Mouse (Mus musculus) forebrain, embryonic 16.5 days (tissue): Measurements from ENCODE around the gene Cep131. TPM values are rescaled to one million over a fixed set of nuclear protein-coding genes. Genes with fewer than 3 reads are reported as not detected.

ENCODE experiments used
- ATAC-seq: fragments of 200-750 bp; cut with Nextera tagmentation; 2 replicates; pipeline ENCODE4 v1.8.0; 2017; ENCODE audit warnings: mild to moderate bottlenecking, moderate library complexity
- H3K27ac ChIP-seq: fragments of 300-500 bp; sonication (generic); 2 replicates; pipeline ENCODE4 v1.5.1; 2014; ENCODE audit warnings: low read length, control low read depth
- H3K27me3 ChIP-seq: fragments of 300-500 bp; sonication (generic); replicated peaks from 2 replicates; pipeline ENCODE4 v1.6.1; 2014; ENCODE audit warnings: low read length; ENCODE audit not compliant: control insufficient read depth, insufficient read depth
- H3K36me3 ChIP-seq: fragments of 300-500 bp; sonication (generic); 2 replicates; pipeline ENCODE4 v1.6.1; 2014; ENCODE audit not compliant: control insufficient read depth, insufficient read depth
- H3K4me1 ChIP-seq: fragments of 300-500 bp; sonication (generic); replicated peaks from 2 replicates; pipeline ENCODE4 v1.6.1; 2014; ENCODE audit warnings: low read length; ENCODE audit not compliant: control insufficient read depth, insufficient read depth
- H3K4me2 ChIP-seq: fragments of 300-500 bp; sonication (generic); 2 replicates; pipeline ENCODE4 v1.6.1; 2014; ENCODE audit warnings: mild to moderate bottlenecking, low read length, control low read depth
- H3K4me3 ChIP-seq: fragments of 300-500 bp; sonication (generic); replicated peaks from 2 replicates; pipeline ENCODE4 v1.5.1; 2014; ENCODE audit warnings: mild to moderate bottlenecking, low read length, control low read depth
- H3K9ac ChIP-seq: fragments of 300-500 bp; sonication (generic); replicated peaks from 2 replicates; pipeline ENCODE4 v1.6.1; 2014; ENCODE audit warnings: low read depth, low read length, control low read depth
- H3K9me3 ChIP-seq: fragments of 300-500 bp; sonication (generic); 2 replicates; pipeline ENCODE4 v1.6.1; 2016; ENCODE audit warnings: low read length; ENCODE audit not compliant: control insufficient read depth
- WGBS: fragments of 180-500 bp; shearing (Covaris S2); extraction: QIAGEN DNeasy Blood & Tissue Kit; methylation state at CpG from one replicate; pipeline ENCODE4 v1.1.7; 2014; 5-methylcytosine and 5-hydroxymethylcytosine counted together
- polyA plus RNA-seq: library from polyadenylated mRNA; unstranded; fragments of >200 nt; fragmentation: Nextera tagmentation; extraction: Ambion mirVana; gene quantifications from 2 replicates; pipeline ENCODE4 v1.2.1, GENCODE M21; 2015

Cep131 gene
- polyA plus RNA-seq, 1 experiment from 2014 or later, result 33.8 TPM

- Histone ChIP-seq H3K36me3 (peaks cover 4% of the 10 kb centered on the region; the same call in 1 of the 2 replicates), H3K9me3 (no peaks in the 10 kb centered on the region), H3K4me3 (no peak overlapping the region), H3K4me1 (no peaks in the 10 kb centered on the region), H3K9ac (no peak overlapping the region), H3K27me3 (no peaks in the 10 kb centered on the region), H3K27ac (no peak overlapping the region), H3K4me2 (no peak overlapping the region)
- 90% methylated on average over 5 of the region's 5 CpGs for WGBS
- ATAC-seq, result no peak
Measured at GRCm38 (mm10) chr11:120063326-120063725, 23.3 kb downstream of the Cep131 start.

GRCm38 (mm10) chr11:120060634-120061033, 26.0 kb downstream of the Cep131 start:
- ATAC-seq, result no peak
- no peaks in the 10 kb centered on the region for H3K9me3 ChIP-seq
- H3K9ac ChIP-seq, result no peak overlapping the region
- 84% methylated on average over 8 of the region's 8 CpGs for WGBS
- no peak overlapping the region for H3K4me3 ChIP-seq
- H3K4me1 ChIP-seq, result no peaks in the 10 kb centered on the region
- H3K4me2 ChIP-seq, result no peak overlapping the region
- H3K27me3 ChIP-seq, result no peaks in the 10 kb centered on the region
- H3K27ac ChIP-seq, result no peak overlapping the region
- no peaks in the 10 kb centered on the region for H3K36me3 ChIP-seq

- no peak for ATAC-seq
- Histone ChIP-seq H3K36me3 (no peaks in the 10 kb centered on the region), H3K9me3 (no peaks in the 10 kb centered on the region), H3K4me3 (no peak overlapping the region), H3K27me3 (no peaks in the 10 kb centered on the region), H3K9ac (no peak overlapping the region), H3K4me2 (no peak overlapping the region), H3K27ac (no peak overlapping the region), H3K4me1 (peaks cover 5% of the 10 kb centered on the region; the same call in 1 of the 2 replicates)
- 82% methylated on average over 12 of the region's 12 CpGs for WGBS
Measured at GRCm38 (mm10) chr11:120055953-120056732, 30.5 kb downstream of the Cep131 start.

- H3K27ac ChIP-seq, result no peak overlapping the region
- no peak overlapping the region for H3K4me3 ChIP-seq
- no peak overlapping the region for H3K4me2 ChIP-seq
- no peaks in the 10 kb centered on the region for H3K27me3 ChIP-seq
- WGBS, result 84% methylated on average over 4 of the region's 4 CpGs
- H3K36me3 ChIP-seq, result no peaks in the 10 kb centered on the region
- H3K4me1 ChIP-seq, result peaks cover 7% of the 10 kb centered on the region
- H3K9me3 ChIP-seq, result no peaks in the 10 kb centered on the region
- no peak overlapping the region for H3K9ac ChIP-seq
- no peak for ATAC-seq
Measured at GRCm38 (mm10) chr11:120053846-120054245, 32.8 kb downstream of the Cep131 start.

GRCm38 (mm10) chr11:120052274-120052673, 34.4 kb downstream of the Cep131 start:
- Histone ChIP-seq H3K4me1 (peaks cover 23% of the 10 kb centered on the region), H3K36me3 (no peaks in the 10 kb centered on the region), H3K9me3 (no peaks in the 10 kb centered on the region), H3K9ac (no peak overlapping the region), H3K4me3 (no peak overlapping the region), H3K27ac (no peak overlapping the region), H3K4me2 (no peak overlapping the region), H3K27me3 (no peaks in the 10 kb centered on the region)
- 89% methylated on average over 9 of the region's 9 CpGs for WGBS
- no peak for ATAC-seq

- no peaks in the 10 kb centered on the region for H3K9me3 ChIP-seq
- H3K4me1 ChIP-seq, result peaks cover 25% of the 10 kb centered on the region
- no peak overlapping the region for H3K27ac ChIP-seq
- WGBS, result 40% methylated on average over 14 of the region's 14 CpGs
- H3K27me3 ChIP-seq, result no peaks in the 10 kb centered on the region
- H3K4me3 ChIP-seq, result no peak overlapping the region
- no peaks in the 10 kb centered on the region for H3K36me3 ChIP-seq
- H3K9ac ChIP-seq, result no peak overlapping the region
- no peak overlapping the region for H3K4me2 ChIP-seq
- ATAC-seq, result no peak
Measured at GRCm38 (mm10) chr11:120051124-120051811, 35.4 kb downstream of the Cep131 start.

GRCm38 (mm10) chr11:120049067-120049466, 37.6 kb downstream of the Cep131 start:
- Histone ChIP-seq H3K9ac (no peak overlapping the region), H3K9me3 (no peaks in the 10 kb centered on the region), H3K27ac (no peak overlapping the region), H3K4me3 (no peak overlapping the region), H3K27me3 (no peaks in the 10 kb centered on the region), H3K36me3 (no peaks in the 10 kb centered on the region), H3K4me1 (peaks cover 44% of the 10 kb centered on the region), H3K4me2 (no peak overlapping the region)
- no peak for ATAC-seq
- 88% methylated on average over 8 of the region's 8 CpGs for WGBS

- WGBS, result 0% methylated on average over 22 of the region's 23 CpGs
- H3K4me1 ChIP-seq, result peaks cover 44% of the 10 kb centered on the region
- peak overlapping the region; percentile 84 for H3K4me2 ChIP-seq
- H3K9ac ChIP-seq, result peak overlapping the region; percentile 92
- ATAC-seq, result peak; percentile 35
- no peak overlapping the region for H3K27ac ChIP-seq
- no peaks in the 10 kb centered on the region for H3K36me3 ChIP-seq
- H3K9me3 ChIP-seq, result no peaks in the 10 kb centered on the region
- H3K27me3 ChIP-seq, result no peaks in the 10 kb centered on the region
- peak overlapping the region; percentile 79 for H3K4me3 ChIP-seq
Measured at GRCm38 (mm10) chr11:120048252-120048556, 38.4 kb downstream of the Cep131 start.

- peak overlapping the region; percentile 84 for H3K4me2 ChIP-seq
- WGBS, result 9% methylated on average over 23 of the region's 23 CpGs
- H3K27ac ChIP-seq, result peak overlapping the region; percentile 90
Measured at GRCm38 (mm10) chr11:120047531-120048251, 38.9 kb downstream of the Cep131 start.

More at GRCm38 (mm10) chr11:120047531-120048251, 38.9 kb downstream of the Cep131 start:
- Histone ChIP-seq H3K9me3 (no peaks in the 10 kb centered on the region), H3K27me3 (no peaks in the 10 kb centered on the region), H3K4me1 (peaks cover 44% of the 10 kb centered on the region), H3K4me3 (peak overlapping the region; percentile 79), H3K9ac (peak overlapping the region; percentile 92), H3K36me3 (no peaks in the 10 kb centered on the region)
- ATAC-seq, result peak; percentile 19; the same call in 1 of the 2 replicates
